Mouse (Mus musculus) kidney, embryonic 16.5 days (tissue): ENCODE measurements around the gene AA467197. TPM values are rescaled to one million over a fixed set of nuclear protein-coding genes. Genes with fewer than 3 reads are reported as not detected.

Experiments
- ATAC-seq: fragments of 200-750 bp; cut with Nextera tagmentation; 2 replicates; pipeline ENCODE4 v1.8.0; 2017; ENCODE audit warnings: moderate TSS enrichment; ENCODE audit not compliant: low FRiP score, low TSS enrichment
- H3K27ac ChIP-seq: fragments of 300-500 bp; sonication (generic); 2 replicates; pipeline ENCODE4 v1.5.1; 2014; ENCODE audit warnings: low read length
- H3K27me3 ChIP-seq: fragments of 300-500 bp; sonication (generic); 2 replicates; pipeline ENCODE4 v1.6.1; 2014; ENCODE audit warnings: low read length, control low read depth, mixed read lengths; ENCODE audit not compliant: insufficient read depth
- H3K36me3 ChIP-seq: fragments of 300-500 bp; sonication (generic); 2 replicates; pipeline ENCODE4 v1.6.1; 2014; ENCODE audit warnings: low read length, control low read depth, mixed read lengths; ENCODE audit not compliant: insufficient read depth
- H3K4me1 ChIP-seq: fragments of 300-500 bp; sonication (generic); 2 replicates; pipeline ENCODE4 v1.6.1; 2014; ENCODE audit warnings: low read length, control low read depth, mixed read lengths; ENCODE audit not compliant: insufficient read depth
- H3K4me2 ChIP-seq: fragments of 300-500 bp; sonication (generic); replicated peaks from 2 replicates; pipeline ENCODE4 v1.6.1; 2014; ENCODE audit warnings: low read depth, low read length
- H3K4me3 ChIP-seq: fragments of 300-500 bp; sonication (generic); 2 replicates; pipeline ENCODE4 v1.5.1; 2014; ENCODE audit warnings: mild to moderate bottlenecking, low read length
- H3K9ac ChIP-seq: fragments of 300-500 bp; sonication (generic); replicated peaks from 2 replicates; pipeline ENCODE4 v1.6.1; 2014; ENCODE audit warnings: low read length
- H3K9me3 ChIP-seq: fragments of 300-500 bp; sonication (generic); 2 replicates; pipeline ENCODE4 v1.6.1; 2016; ENCODE audit warnings: low read length, control low read depth
- WGBS: fragments of 180-500 bp; shearing (Covaris S2); extraction: QIAGEN DNeasy Blood & Tissue Kit; methylation state at CpG from one replicate; pipeline ENCODE4 v1.1.7; 2014; 5-methylcytosine and 5-hydroxymethylcytosine counted together
- polyA plus RNA-seq: library from polyadenylated mRNA; unstranded; fragments of >200 nt; fragmentation: Nextera tagmentation; extraction: Ambion mirVana; gene quantifications from 2 replicates; pipeline ENCODE4 v1.2.1, GENCODE M21; 2015

AA467197 gene
- polyA plus RNA-seq, 1 experiment from 2014 or later: not detected

DNA sequence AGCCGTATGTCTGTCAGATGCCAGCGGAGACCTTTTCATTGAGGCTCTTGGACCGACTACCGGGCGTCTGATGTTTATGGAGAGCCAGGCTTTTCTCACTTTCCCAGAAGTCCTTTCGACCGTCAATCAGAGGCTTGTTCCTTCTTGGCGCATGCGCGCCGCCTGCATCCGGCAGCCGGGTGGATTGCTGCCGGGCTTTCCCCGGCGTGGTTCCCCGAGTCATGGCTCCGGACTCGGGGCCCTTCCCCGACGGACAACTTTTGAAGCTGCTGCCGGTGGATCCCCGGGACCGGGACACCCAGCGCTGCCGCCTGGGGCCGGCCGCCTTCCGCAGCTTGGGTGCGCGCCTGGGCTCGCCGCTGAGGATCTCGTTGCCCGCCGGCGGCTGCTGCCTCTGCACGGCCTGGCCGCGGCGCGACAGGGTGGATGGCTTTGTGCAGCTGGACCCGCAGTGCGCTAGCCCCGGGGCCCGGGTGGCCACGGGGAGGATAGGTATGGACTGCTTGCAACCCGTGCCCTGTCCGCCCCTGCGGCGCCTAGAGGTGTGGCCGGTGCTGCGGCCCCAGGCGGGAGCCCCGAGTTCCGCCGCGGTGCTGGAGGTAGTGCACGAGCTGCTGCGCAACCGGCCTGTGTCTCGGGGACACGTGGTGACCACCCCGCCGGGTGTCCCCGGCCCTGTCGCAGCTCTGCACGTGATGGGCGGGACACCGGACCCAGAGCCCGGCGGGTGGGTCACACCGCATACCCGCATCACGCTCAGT, 6.1 kb upstream of the AA467197 start:
- Histone ChIP-seq H3K9me3 (no peaks in the 10 kb centered on the region), H3K4me2 (peak overlapping the region; percentile 94), H3K9ac (peak overlapping the region; percentile 92), H3K27me3 (peaks cover 3% of the 10 kb centered on the region; the same call in 1 of the 2 replicates), H3K27ac (peak overlapping the region; percentile 85), H3K4me1 (peaks cover 13% of the 10 kb centered on the region), H3K4me3 (peak overlapping the region; percentile 95), H3K36me3 (peaks cover 12% of the 10 kb centered on the region)
- ATAC-seq: peak; percentile 81
- under 1% methylated on average over 73 of the region's 75 CpGs for WGBS

DNA sequence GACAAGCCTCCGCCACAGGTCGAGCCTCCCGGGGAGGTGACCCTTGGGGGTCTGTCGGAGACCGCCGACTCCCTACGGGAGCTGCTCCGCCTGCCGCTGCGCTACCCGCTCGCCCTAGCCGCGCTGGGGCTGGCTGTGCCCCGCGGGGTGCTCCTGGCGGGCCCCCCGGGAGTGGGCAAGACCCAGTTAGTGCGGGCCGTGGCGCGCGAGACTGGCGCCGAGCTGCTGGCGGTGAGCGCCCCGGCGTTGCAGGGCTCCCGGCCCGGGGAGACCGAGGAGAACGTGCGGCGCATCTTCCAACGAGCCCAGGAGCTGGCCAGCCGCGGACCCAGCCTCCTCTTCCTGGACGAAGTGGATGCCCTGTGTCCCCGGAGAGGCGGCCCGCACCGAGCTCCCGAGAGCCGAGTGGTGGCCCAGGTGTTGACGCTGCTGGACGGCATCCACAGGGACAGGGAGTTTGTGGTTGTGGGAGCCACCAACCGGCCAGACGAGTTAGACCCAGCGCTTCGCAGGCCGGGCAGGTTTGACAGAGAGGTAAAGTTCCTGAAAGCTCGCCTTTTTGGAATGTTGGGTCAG, 5.5 kb upstream of the AA467197 start:
- peak overlapping the region; percentile 92 for H3K9ac ChIP-seq
- H3K4me1 ChIP-seq: peaks cover 13% of the 10 kb centered on the region
- peak overlapping the region; percentile 95 for H3K4me3 ChIP-seq
- H3K4me2 ChIP-seq: peak overlapping the region; percentile 94
- ATAC-seq: peak; percentile 58
- peaks cover 3% of the 10 kb centered on the region; the same call in 1 of the 2 replicates for H3K27me3 ChIP-seq
- H3K36me3 ChIP-seq: peaks cover 12% of the 10 kb centered on the region
- WGBS: under 1% methylated on average over 52 of the region's 53 CpGs
- no peaks in the 10 kb centered on the region for H3K9me3 ChIP-seq
- 0 out of 2 replicates have a peak overlapping the region, but pooled peaks have one; percentile 4 for H3K27ac ChIP-seq

DNA sequence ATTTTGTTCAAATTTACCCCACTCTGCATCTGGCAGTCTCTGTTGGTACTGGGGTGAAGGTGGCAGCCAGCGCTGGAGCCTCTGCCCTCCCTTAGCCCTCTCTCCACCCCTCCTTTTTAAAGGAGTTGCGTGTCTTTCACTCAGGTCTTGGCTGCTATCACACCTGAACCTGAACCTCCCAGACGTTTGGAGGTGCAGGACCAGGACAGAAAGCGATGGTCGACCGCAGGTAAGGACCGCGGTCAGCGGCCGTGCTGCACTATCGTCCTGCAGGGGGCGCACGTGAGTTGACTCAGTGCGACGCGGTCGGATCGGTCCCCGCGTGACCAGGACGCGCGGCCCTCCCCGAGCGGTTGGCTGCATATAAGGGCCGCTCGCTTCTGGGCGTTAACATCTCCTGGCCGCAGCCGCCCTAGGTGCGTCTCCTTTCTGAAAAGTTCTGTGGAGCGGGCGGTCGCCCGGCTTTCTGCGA, 776 bp downstream of the AA467197 start:
- Histone ChIP-seq H3K4me3 (peak overlapping the region; percentile 51), H3K27ac (no peak overlapping the region), H3K27me3 (peaks cover 18% of the 10 kb centered on the region), H3K4me1 (no peaks in the 10 kb centered on the region), H3K4me2 (peak overlapping the region; percentile 75), H3K36me3 (peaks cover 9% of the 10 kb centered on the region), H3K9ac (peak overlapping the region; percentile 61; the same call in 1 of the 2 replicates), H3K9me3 (no peaks in the 10 kb centered on the region)
- under 1% methylated on average over 36 of the region's 36 CpGs for WGBS
- peak; percentile 74 for ATAC-seq

DNA sequence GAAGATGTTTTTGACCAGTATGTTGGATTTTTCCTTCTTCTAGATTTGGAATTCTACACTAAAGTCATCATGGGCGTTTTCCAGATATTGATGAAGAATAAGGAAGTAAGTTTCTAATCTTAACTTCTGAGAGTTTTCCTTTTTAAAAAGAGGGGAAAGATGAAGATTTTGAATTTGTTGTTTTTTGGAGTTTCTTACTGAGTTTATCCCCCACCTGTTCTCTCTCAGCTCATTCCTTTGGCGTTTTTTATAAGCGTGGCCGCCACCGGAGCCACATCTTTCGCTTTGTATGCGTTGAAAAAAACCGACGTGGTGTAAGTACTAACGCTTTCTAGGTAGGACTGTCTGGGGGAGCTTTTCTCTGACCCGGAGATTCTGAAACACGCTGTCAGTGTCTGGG, 1.2 kb downstream of the AA467197 start:
- Histone ChIP-seq H3K9ac (peak overlapping the region; percentile 61; the same call in 1 of the 2 replicates), H3K4me3 (peak overlapping the region; percentile 51), H3K4me2 (peak overlapping the region; percentile 75), H3K27ac (no peak overlapping the region), H3K4me1 (no peaks in the 10 kb centered on the region), H3K9me3 (no peaks in the 10 kb centered on the region), H3K27me3 (peaks cover 18% of the 10 kb centered on the region), H3K36me3 (peaks cover 9% of the 10 kb centered on the region)
- no peak for ATAC-seq
- WGBS: 34% methylated on average over 12 of the region's 12 CpGs

DNA sequence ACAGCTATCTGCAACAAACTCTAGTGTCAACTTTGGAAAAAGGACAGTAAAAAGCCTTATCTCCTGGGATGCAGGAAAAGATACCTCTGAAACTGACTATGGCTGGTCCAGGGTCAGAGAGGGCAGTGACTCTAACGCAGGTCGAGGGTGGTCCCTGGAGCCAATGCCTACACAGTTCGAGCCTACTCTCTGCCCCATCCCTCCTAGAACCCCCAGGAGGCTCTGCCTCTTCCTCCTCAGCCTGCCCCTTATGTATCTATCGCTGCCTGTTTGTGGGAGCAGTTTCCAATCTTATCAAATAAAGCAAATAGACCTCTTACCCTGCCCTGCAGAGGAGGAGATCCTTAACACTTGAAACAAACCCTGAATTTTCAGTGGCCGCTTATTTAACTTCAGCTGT, 1.9 kb downstream of the AA467197 start:
- no peak for ATAC-seq
- Histone ChIP-seq H3K4me2 (no peak overlapping the region), H3K4me3 (no peak overlapping the region), H3K9me3 (no peaks in the 10 kb centered on the region), H3K27ac (no peak overlapping the region), H3K36me3 (peaks cover 2% of the 10 kb centered on the region; the same call in 1 of the 2 replicates), H3K9ac (no peak overlapping the region), H3K4me1 (no peaks in the 10 kb centered on the region), H3K27me3 (peaks cover 18% of the 10 kb centered on the region)
- 48% methylated on average over 5 of the region's 5 CpGs for WGBS

DNA sequence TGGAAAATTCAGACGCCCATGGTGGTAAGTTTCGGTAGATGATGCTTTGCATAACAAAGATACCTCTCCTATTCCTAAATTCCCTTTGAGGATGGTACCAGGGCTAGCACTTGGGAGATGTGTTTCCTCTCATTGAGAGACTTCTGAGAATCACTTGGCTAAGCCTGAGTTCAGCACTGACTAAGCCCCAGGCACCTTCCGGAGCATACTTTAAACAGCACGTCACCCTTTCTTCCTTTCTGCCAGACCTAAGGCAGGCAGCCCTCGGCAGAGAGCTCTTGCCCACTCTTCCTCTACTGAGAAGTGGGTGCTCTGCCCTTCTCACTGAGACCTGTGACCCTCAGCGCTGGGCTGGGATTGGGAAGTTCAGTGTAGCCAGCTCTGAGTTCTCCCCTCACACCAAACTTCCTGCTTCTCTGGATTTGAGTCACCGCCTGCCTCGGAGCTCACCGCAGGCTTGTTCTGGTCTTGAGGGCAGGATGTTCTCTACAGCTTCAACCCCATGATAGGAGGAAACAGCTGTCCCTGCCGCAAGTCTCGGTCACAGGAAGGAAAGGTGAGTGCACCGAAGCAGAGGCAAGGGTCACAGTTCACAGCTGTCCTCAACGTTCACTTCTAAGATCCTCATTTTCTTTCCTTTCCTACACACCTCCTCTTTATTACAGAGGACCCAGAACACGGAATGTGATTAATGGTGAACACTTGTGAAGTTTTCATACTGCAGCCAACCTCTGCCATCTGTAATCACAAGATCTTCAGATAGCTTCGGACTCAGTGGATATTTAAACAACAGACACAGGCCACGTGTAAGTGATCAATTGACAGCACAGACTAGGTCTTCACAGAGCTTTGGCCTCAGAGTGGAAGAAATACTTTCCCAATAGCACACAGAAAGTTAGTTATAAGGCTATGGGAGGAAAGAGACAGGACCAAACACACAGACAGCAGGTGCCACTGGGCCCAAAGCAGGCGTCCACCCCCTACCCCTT, 15.6 kb downstream of the AA467197 start:
- H3K4me1 ChIP-seq: no peaks in the 10 kb centered on the region
- no peaks in the 10 kb centered on the region for H3K36me3 ChIP-seq
- no peaks in the 10 kb centered on the region for H3K9me3 ChIP-seq
- H3K27me3 ChIP-seq: no peaks in the 10 kb centered on the region
- H3K27ac ChIP-seq: no peak overlapping the region
- peak; percentile 42; the same call in 1 of the 2 replicates for ATAC-seq
- WGBS: 52% methylated on average over 17 of the region's 17 CpGs
- H3K4me2 ChIP-seq: no peak overlapping the region
- H3K4me3 ChIP-seq: no peak overlapping the region
- no peak overlapping the region for H3K9ac ChIP-seq

DNA sequence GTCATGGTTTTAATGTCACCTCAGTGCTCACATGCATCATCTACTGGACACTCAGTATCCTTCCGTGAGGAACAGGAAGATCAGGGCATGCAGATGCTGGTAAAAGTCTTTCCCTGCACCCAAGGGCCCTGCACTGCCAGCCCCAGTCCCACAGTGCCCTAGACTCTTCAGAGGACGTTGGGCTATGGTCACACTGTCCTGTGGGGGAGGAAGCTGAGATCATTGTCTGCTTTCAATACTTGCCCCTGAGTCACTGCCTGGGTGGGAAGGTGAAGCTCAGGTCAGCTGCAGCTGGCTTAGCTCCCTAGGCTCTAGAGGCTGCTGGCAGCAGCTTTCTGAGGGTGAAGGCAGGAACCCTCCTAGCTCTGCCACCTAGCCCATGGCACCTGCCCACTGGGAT, 19.3 kb downstream of the AA467197 start:
- H3K27me3 ChIP-seq: no peaks in the 10 kb centered on the region
- no peak for ATAC-seq
- no peak overlapping the region for H3K27ac ChIP-seq
- H3K4me3 ChIP-seq: no peak overlapping the region
- H3K9me3 ChIP-seq: no peaks in the 10 kb centered on the region
- no peaks in the 10 kb centered on the region for H3K4me1 ChIP-seq
- H3K4me2 ChIP-seq: no peak overlapping the region
- no peak overlapping the region for H3K9ac ChIP-seq
- WGBS: 48% methylated on average over 2 of the region's 2 CpGs
- H3K36me3 ChIP-seq: no peaks in the 10 kb centered on the region

DNA sequence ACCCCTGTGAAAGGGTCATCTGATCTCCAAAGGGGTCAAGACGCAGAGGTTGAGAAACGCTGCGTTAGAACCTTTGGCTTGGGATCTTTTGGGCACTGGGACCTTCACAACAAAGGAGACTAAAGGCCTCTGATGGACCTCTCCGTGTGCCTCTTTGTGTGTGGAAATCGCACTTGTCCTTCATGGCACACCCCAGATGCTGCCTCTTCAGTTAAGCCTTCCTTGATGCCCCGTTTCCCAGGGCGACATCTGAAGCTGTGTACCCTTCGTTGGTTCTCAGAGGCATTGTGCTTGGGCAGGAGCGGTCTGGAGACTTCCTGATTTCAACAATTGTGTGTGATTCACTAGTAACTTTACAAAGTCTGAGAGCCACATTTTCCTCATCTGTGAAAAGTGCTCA, 20.0 kb downstream of the AA467197 start:
- Histone ChIP-seq H3K4me2 (no peak overlapping the region), H3K9me3 (no peaks in the 10 kb centered on the region), H3K27me3 (no peaks in the 10 kb centered on the region), H3K36me3 (no peaks in the 10 kb centered on the region), H3K4me1 (no peaks in the 10 kb centered on the region), H3K4me3 (no peak overlapping the region), H3K9ac (no peak overlapping the region), H3K27ac (no peak overlapping the region)
- no peak for ATAC-seq
- 84% methylated on average over 9 of the region's 9 CpGs for WGBS

DNA sequence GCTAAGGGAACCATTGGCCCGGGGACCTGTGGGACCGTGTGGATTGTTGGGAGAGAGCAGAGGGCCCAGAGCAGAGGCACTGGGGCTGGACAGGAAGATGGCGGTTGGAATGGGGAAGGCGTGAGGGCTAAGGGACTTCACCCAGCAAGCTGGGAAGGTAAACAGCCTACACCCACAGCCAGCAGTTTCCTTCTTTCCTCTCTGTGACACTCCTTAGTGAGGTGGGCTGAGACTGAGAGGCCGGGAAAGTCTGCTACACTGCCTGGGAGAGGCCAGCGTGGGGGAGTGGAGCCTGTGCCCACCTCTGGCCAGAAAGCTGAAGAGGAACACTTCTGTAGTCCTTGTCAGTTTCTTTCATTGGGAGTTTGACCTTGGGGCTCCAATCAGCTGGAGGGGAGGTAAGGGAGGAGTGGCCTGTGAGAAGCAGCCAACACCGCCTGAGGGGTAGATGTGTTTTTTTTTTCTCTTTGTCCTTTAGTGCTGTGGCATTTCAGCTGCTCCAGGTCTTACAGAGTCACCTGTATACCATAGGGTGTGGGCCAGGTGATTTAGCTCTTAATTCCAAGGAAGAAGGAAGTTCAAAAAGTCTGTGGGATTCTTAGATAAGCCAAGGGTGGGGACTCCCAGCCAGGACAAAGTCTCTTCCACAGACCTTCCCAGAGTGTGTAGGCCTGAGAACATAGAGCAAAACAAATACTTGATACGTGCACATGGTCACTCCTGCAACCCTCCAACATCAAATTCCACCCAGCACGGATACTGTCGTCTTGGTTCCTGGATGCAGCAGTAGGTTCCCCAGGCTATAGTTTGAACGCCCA, 21.1 kb downstream of the AA467197 start:
- Histone ChIP-seq H3K27ac (no peak overlapping the region), H3K36me3 (no peaks in the 10 kb centered on the region), H3K4me3 (no peak overlapping the region), H3K27me3 (no peaks in the 10 kb centered on the region), H3K9me3 (no peaks in the 10 kb centered on the region), H3K4me2 (no peak overlapping the region), H3K4me1 (no peaks in the 10 kb centered on the region), H3K9ac (no peak overlapping the region)
- ATAC-seq: no peak
- 79% methylated on average over 11 of the region's 11 CpGs for WGBS
